ENCODE assay signal across 9 mouse cellular contexts in the genomic region with DNA sequence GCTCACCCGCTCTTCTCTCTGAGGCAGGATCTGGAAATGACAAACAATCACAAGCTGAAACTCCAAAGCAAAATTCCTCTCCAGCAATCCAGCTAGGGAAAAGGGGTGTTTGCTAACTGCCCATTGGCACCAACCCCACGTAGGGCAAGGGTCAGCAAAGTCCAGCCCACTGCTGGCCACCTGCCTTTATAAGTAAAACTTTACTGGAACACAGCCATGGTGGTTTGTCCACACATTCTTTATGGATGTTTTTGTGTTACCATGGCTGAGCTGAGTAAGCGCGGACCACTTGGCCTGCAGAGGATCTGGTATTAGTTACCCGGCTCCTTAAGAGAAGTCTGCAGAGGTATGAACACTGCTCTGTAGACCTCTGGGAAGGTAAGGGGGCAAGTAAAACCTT.
DNase-seq lines count a peak whose midpoint lies in the region; ATAC-seq and TF ChIP-seq lines count a peak whose summit lies in the region.
"Had no signal": no experiment of that assay in that cellular context is flagged by ENCODE, and none has a peak within 500 bp of the region (broad histone marks: within the 10 kb centered on the region; RNA-seq: fewer than 3 reads in every experiment).

No protein-coding gene starts in this region.

- no peak overlapping the region for H3K4me3 ChIP-seq in hindbrain, embryonic 15.5 days
- no peak overlapping the region for H3K4me3 ChIP-seq in hindbrain, embryonic 11.5 days (ENCODE audit: low read depth, low read length)
- H3K4me3 ChIP-seq in stomach, postnatal 0 days (ENCODE audit: low read depth, low read length) = no peak overlapping the region

- TF ChIP-seq EP300 in stomach, postnatal 0 days (optimal IDR thresholded peaks at IDR 0.05) = no peak

- peaks cover 9% of the 10 kb centered on the region for H3K4me1 ChIP-seq in hindbrain, embryonic 15.5 days (replicated peaks)
- no peaks in the 10 kb centered on the region for H3K4me1 ChIP-seq in hindbrain, embryonic 11.5 days (replicated peaks; ENCODE audit: control insufficient read depth, insufficient read depth, low read length)
- H3K4me1 ChIP-seq in stomach, postnatal 0 days (replicated peaks; ENCODE audit: control insufficient read depth, insufficient read depth) = peaks cover 7% of the 10 kb centered on the region

- H3K36me3 ChIP-seq in hindbrain, embryonic 15.5 days = peaks cover 21% of the 10 kb centered on the region
- H3K36me3 ChIP-seq in hindbrain, embryonic 11.5 days (ENCODE audit: control insufficient read depth, insufficient read depth, low read length) = 0 out of 2 replicates have a peak, but pooled peaks cover 2% of the 10 kb centered on the region
- H3K36me3 ChIP-seq in stomach, postnatal 0 days (ENCODE audit: control insufficient read depth, insufficient read depth, low read length) = peaks cover 4% of the 10 kb centered on the region; the same call in 1 of the 2 replicates

- no peak for DNase-seq in hindbrain, embryonic 11.5 days (ENCODE audit: low spot score)
- peak; percentile 37 for DNase-seq in urinary bladder, postnatal 14 days (ENCODE audit: low spot score)
- no peak for DNase-seq in urinary bladder, postnatal 10 days (ENCODE audit: low spot score)
- peak; percentile 88 for DNase-seq in kidney, postnatal 14 days
- DNase-seq in stomach, postnatal 0 days (ENCODE audit: low spot score) = no peak

- no peaks in the 10 kb centered on the region for H3K27me3 ChIP-seq in hindbrain, embryonic 15.5 days
- H3K27me3 ChIP-seq in hindbrain, embryonic 11.5 days (ENCODE audit: control insufficient read depth, insufficient read depth, low read length) = no peaks in the 10 kb centered on the region
- H3K27me3 ChIP-seq in stomach, postnatal 0 days (ENCODE audit: control insufficient read depth, insufficient read depth, low read length) = no peaks in the 10 kb centered on the region

- no peak for TF ChIP-seq CTCF in stomach, postnatal 0 days (IDR thresholded peaks at IDR 0.05; ENCODE audit: low read depth)

- H3K9ac ChIP-seq in hindbrain, embryonic 15.5 days = no peak overlapping the region
- no peak overlapping the region for H3K9ac ChIP-seq in hindbrain, embryonic 11.5 days (ENCODE audit: low read depth, low read length)
- no peak overlapping the region for H3K9ac ChIP-seq in stomach, postnatal 0 days (ENCODE audit: low read length)

- no peak for ATAC-seq in hindbrain, embryonic 15.5 days (ENCODE audit: low FRiP score, low read depth)
- ATAC-seq in hindbrain, embryonic 11.5 days (ENCODE audit: low FRiP score) = no peak
- no peak for ATAC-seq in stomach, postnatal 0 days (ENCODE audit: low FRiP score, low TSS enrichment)
- no peak for ATAC-seq in megakaryocyte, adult 5-6 weeks (ENCODE audit: poor library complexity, severe bottlenecking)
- ATAC-seq in granulocyte monocyte progenitor cell, adult 5-6 weeks (replicated peaks; ENCODE audit: poor library complexity, severe bottlenecking) = no peak

- no peaks in the 10 kb centered on the region for H3K9me3 ChIP-seq in hindbrain, embryonic 15.5 days
- H3K9me3 ChIP-seq in hindbrain, embryonic 11.5 days (ENCODE audit: control insufficient read depth, low read length) = no peaks in the 10 kb centered on the region
- H3K9me3 ChIP-seq in stomach, postnatal 0 days (ENCODE audit: control insufficient read depth, low read length) = no peaks in the 10 kb centered on the region

- H3K4me2 ChIP-seq in hindbrain, embryonic 15.5 days = no peak overlapping the region
- H3K4me2 ChIP-seq in hindbrain, embryonic 11.5 days (replicated peaks; ENCODE audit: low read depth, low read length) = no peak overlapping the region
- H3K4me2 ChIP-seq in stomach, postnatal 0 days (replicated peaks; ENCODE audit: low read depth) = no peak overlapping the region
- H3K4me2 ChIP-seq: midbrain, embryonic 11.5 days had no signal

- H3K27ac ChIP-seq in hindbrain, embryonic 15.5 days (replicated peaks) = peak overlapping the region; percentile 58
- H3K27ac ChIP-seq in hindbrain, embryonic 11.5 days (ENCODE audit: low read depth, low read length) = no peak overlapping the region
- H3K27ac ChIP-seq in stomach, postnatal 0 days (replicated peaks) = 0 out of 2 replicates have a peak overlapping the region, but pooled peaks have one; percentile 24

- WGBS in hindbrain, embryonic 15.5 days = 68% methylated on average over 5 of the region's 5 CpGs
- WGBS in hindbrain, embryonic 11.5 days = 85% methylated on average over 5 of the region's 5 CpGs
- 68% methylated on average over 5 of the region's 5 CpGs for WGBS in stomach, postnatal 0 days

Comparison
In these comparisons a context has a peak if more than half of its experiments do, and no peak if none do; other contexts are left out.
1. DNase-seq: peak in urinary bladder, postnatal 14 days (single experiment) and kidney, postnatal 14 days (single experiment); none in hindbrain, embryonic 11.5 days (single experiment), urinary bladder, postnatal 10 days (single experiment) and stomach, postnatal 0 days (single experiment).